Mouse (Mus musculus) thymus, adult 2 months (tissue): ENCODE data around the gene Ptpn3. TPM values are rescaled to one million over a fixed set of nuclear protein-coding genes. Genes with fewer than 3 reads are reported as not detected.

ENCODE experiments used
- DNase-seq: peaks from one replicate; pipeline ENCODE4 v3.0.0; 2021
- H3K27ac ChIP-seq: fragments of 200-500 bp; 2 replicates; pipeline ENCODE4 v1.5.1; 2012; ENCODE audit warnings: low read length, control low read depth; ENCODE audit not compliant: control insufficient read depth, insufficient read depth
- H3K27me3 ChIP-seq: fragments of 200-500 bp; 2 replicates; pipeline ENCODE4 v1.6.1; 2012; ENCODE audit warnings: mild to moderate bottlenecking, low read length, moderate library complexity, mixed read lengths; ENCODE audit not compliant: control insufficient read depth, insufficient read depth
- H3K36me3 ChIP-seq: fragments of 200-500 bp; 2 replicates; pipeline ENCODE4 v1.6.1; 2012; ENCODE audit warnings: mild to moderate bottlenecking, low read length, moderate library complexity; ENCODE audit not compliant: control insufficient read depth, insufficient read depth
- H3K4me1 ChIP-seq: fragments of 200-500 bp; replicated peaks from 2 replicates; pipeline ENCODE4 v1.6.1; 2012; ENCODE audit warnings: low read length; ENCODE audit not compliant: control insufficient read depth, insufficient read depth
- H3K4me3 ChIP-seq: fragments of 200-500 bp; 2 replicates; pipeline ENCODE4 v1.5.1; 2012; ENCODE audit warnings: mild to moderate bottlenecking, low read length, control low read depth, moderate library complexity; ENCODE audit not compliant: control insufficient read depth, insufficient read depth
- CTCF ChIP-seq: fragments of 200-500 bp; IDR thresholded peaks from 2 replicates; pipeline ENCODE4 v1.5.1; 2012; ENCODE audit warnings: mild to moderate bottlenecking, control low read depth, low read length, moderate library complexity, borderline replicate concordance; ENCODE audit not compliant: control insufficient read depth, poor library complexity, insufficient read depth; ENCODE audit errors: extremely low read depth
- POLR2A ChIP-seq: fragments of 200-500 bp; IDR thresholded peaks from 2 replicates; pipeline ENCODE4 v1.6.1; 2012; ENCODE audit warnings: mild to moderate bottlenecking, low read length, control low read depth, moderate library complexity; ENCODE audit not compliant: control insufficient read depth, poor library complexity, insufficient read depth; ENCODE audit errors: extremely low read depth
- WGBS: fragments of 180-500 bp; shearing (Covaris S2); methylation state at CpG from one replicate; pipeline ENCODE4 v1.1.7; 2018; 5-methylcytosine and 5-hydroxymethylcytosine counted together
- polyA plus RNA-seq: library from polyadenylated mRNA; depleted of rRNA; stranded (reverse); fragments of >200 nt; gene quantifications from 2 replicates; pipeline ENCODE4 v1.2.3, GENCODE M21; 2012

The Ptpn3 gene
- polyA plus RNA-seq, 1 experiment = 3.3 TPM

DNA sequence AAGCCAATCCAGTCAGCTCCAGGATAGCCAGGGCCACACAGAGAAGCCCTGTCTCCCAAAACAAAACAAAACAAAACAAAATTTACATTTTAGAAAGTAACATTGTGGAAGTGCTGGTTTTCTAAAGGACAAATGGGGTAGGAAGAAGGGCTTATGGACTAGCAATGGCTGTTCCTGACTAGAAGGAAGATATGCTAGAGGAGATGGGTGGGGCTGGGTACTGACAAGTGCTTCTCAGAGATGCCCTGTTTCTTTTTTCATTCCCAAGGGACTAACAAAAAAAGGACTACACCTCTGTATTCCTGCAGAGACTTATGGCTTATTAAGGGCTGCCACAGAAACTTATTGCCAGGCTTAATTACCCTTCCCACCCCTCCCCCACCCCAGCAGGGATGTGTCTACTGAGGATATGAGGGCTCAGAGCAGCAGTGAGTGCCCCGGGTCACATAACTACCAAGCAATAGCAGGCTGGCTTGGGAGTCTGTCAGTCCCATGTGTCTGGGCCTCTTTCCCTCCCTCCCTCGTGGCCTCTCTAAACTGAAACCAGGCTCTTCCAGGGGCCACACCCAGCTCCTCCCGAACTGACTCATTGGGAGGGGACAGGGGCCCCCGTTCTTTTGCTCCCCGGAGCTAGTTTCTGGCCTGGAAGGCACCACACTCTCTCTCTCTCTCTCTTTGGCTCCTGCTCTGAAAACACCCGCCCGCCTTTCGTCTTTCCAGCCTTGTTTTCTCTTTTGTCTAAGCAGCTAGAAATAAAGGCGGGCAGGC, 148.4 kb downstream of the Ptpn3 start:
- H3K27ac ChIP-seq = no peak overlapping the region

DNA sequence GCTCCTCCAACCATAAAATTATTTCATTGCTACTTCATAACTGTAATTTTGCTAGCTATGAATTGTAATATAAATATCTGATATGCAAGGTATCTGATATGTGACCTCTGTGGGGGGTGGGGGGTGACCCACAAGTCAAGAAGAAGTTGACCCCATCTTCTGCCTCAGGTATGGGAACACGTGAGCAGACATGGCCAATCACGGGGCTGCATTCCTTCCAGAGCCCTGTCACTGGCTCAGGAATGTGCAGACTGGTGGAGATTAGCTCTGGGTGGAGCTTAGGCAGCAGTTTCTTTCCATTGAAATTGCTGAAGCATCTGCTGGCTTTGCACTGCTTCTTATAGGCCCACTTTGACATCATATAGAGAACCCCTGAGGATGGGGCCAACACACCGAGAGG, 153.5 kb downstream of the Ptpn3 start:
- 81% methylated on average over 3 of the region's 3 CpGs for WGBS
- H3K4me1 ChIP-seq = no peaks in the 10 kb centered on the region
- no peak for DNase-seq
- H3K27me3 ChIP-seq = no peaks in the 10 kb centered on the region
- no peak overlapping the region for H3K27ac ChIP-seq
- H3K4me3 ChIP-seq = no peak overlapping the region
- H3K36me3 ChIP-seq = no peaks in the 10 kb centered on the region
- TF ChIP-seq POLR2A = no peak

More for the DNA sequence above, 148.4 kb downstream of the Ptpn3 start:
- WGBS = 43% methylated on average over 9 of the region's 9 CpGs
- TF ChIP-seq CTCF = no peak
- no peak for TF ChIP-seq POLR2A
- no peak overlapping the region for H3K4me3 ChIP-seq
- no peak for DNase-seq
- no peaks in the 10 kb centered on the region; the same call in 1 of the 2 replicates for H3K27me3 ChIP-seq
- H3K36me3 ChIP-seq = no peaks in the 10 kb centered on the region
- H3K4me1 ChIP-seq = no peaks in the 10 kb centered on the region

DNA sequence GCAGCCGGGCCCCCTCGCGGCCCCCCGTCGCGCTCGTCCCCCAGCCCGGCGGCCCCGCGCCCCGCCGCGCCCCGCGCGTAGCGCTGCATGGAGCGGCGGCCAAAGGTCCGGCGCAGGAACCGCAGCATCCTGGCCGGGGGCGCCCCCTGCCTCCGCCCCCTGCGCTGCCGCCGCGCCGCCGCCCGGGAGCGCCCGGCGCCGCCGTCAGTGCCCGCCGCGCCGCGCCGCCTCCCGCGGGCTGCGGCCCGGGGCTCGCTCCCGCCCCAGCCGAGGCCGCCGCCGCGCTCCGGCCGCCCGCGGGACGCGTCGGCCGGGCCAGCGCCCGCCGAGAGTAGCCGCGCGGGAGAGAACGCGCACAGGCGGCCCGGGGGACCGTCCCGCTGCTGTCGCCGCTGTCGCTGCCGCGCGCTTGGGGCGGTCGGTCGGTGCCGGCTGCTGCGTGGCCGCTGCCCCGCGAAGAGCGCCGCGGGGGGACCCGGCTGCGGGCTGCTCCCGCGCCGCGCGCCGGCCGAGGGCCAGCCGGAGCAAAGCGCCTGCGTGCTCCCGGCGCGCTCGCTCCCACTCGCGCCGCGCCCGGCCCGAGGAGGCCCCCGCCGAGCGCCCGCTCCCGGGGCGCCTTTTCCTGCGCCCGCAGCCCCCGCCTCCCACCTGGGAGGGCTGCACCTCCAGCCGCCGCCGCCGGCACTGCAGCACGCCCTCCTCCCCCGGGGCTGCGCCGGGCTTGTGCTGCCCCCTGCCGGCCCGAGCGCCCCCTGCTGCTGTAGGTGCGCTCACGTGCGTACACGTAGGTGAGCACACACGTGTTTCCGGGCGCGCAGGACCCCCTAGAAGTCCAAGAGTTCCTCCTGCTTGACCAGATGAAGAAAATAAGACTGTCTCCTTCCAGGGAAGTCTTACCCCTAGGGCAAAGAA, 158.4 kb downstream of the Ptpn3 start, which contains the start of gene Epb41l4b:
Epb41l4b (minus strand) TSS at position 412 of the 912 bp plus-strand sequence.
- Histone ChIP-seq H3K36me3 (no peaks in the 10 kb centered on the region), H3K27me3 (peaks cover 8% of the 10 kb centered on the region), H3K4me1 (peaks cover 14% of the 10 kb centered on the region), H3K4me3 (peak within 1 kb of the TSS; percentile 36), H3K27ac (no peak within 1 kb of the TSS)
- 17% methylated on average over 141 of the region's 142 CpGs for WGBS
- peak; percentile 99 for TF ChIP-seq CTCF
- TF ChIP-seq POLR2A = no peak
- peak; percentile 89 for DNase-seq

DNA sequence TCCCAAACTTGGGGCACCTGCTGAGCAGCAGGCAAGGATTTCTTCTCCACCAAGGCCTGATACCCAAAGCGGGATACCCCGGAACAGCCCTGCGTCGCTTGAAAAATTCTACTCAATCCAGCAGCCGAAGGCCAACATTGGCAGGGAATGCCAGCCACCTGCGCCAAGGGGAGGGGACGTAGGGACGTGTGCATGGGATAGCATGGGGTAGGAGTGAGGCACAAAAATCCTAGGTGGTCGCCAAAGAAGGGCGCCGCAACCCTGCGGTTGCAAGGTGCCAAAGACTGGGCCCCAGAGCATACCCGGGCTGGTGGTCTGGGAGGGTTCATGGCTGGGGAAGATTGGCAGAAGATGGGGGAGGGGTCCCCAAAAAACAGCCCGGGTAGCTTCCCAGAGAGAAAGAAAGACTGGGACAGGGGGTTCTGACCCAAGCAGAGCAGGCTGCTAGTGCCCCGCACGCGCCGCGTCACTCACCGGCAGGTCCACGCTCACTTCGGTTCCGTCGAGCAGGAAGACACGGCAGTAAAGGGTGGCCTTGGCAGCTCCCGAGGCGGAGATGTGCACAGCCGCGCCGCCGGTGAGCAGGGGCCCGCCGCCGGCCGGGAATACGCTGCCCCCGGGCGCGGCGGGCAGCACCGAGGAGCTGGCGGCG, 159.1 kb downstream of the Ptpn3 start:
- H3K36me3 ChIP-seq = no peaks in the 10 kb centered on the region
- peaks cover 14% of the 10 kb centered on the region for H3K4me1 ChIP-seq
- WGBS = 1% methylated on average over 43 of the region's 43 CpGs
- peak; percentile 21 for DNase-seq
- H3K27me3 ChIP-seq = peaks cover 8% of the 10 kb centered on the region
- peak overlapping the region; percentile 36 for H3K4me3 ChIP-seq
- no peak overlapping the region for H3K27ac ChIP-seq
- TF ChIP-seq POLR2A (no peak), CTCF (no peak)

DNA sequence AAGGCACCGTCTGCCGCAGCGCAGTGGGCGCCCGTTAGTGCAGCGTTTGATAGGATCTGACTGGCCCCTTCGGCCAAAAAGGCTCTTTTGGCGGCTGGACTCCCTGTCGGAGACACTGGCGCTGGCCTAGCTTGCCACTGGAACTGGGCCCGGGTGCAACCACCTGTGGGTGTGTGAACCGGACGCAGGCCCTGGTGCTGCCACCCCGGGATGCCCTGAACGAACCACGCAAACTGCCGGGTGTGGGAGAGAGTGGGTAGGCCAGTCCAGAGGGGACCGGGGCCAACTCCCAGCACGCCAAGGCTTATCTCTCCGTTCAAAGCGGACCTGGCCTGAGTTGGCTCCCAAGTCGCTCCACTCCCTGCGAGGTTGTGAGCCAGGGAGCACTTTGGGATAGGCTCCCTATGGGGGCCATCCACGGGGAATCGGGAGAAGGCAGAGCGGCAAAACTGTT, 159.7 kb downstream of the Ptpn3 start:
- Histone ChIP-seq H3K4me1 (peaks cover 14% of the 10 kb centered on the region), H3K36me3 (no peaks in the 10 kb centered on the region), H3K27me3 (peaks cover 8% of the 10 kb centered on the region), H3K27ac (no peak overlapping the region), H3K4me3 (peak overlapping the region; percentile 36)
- WGBS = 2% methylated on average over 26 of the region's 26 CpGs
- DNase-seq = peak; percentile 15
- no peak for TF ChIP-seq CTCF
- no peak for TF ChIP-seq POLR2A
